In genomic region chr13:59817352-59817751, GRCm38 (mm10) we compare ENCODE assay signal across 29 mouse cellular contexts. TPM values are rescaled to one million over a fixed set of nuclear protein-coding genes. Genes with fewer than 3 reads are reported as not detected.
"Had no signal": no experiment of that assay in that cellular context is flagged by ENCODE, and none has a peak within 500 bp of the region (broad histone marks: within the 10 kb centered on the region; RNA-seq: fewer than 3 reads in every experiment).

No protein-coding gene starts in this region.

- DNase-seq: kidney, adult 2 months; kidney, postnatal 25 days; left cerebral cortex, postnatal 4 days; lung, adult 2 months; lung, postnatal 14 days; midbrain, embryonic 14.5 days; right cerebral cortex, postnatal 14 days; right cerebral cortex, postnatal 4 days; thymus, postnatal 25 days had no signal

- H3K27me3 ChIP-seq: limb, embryonic 12.5 days; limb, embryonic 15.5 days had no signal

- H3K9me3 ChIP-seq: limb, embryonic 12.5 days; limb, embryonic 15.5 days had no signal

- ATAC-seq: intestine, embryonic 16.5 days had no signal

- H3K4me3 ChIP-seq: layer of hippocampus, adult 2 months; limb, embryonic 12.5 days; limb, embryonic 15.5 days had no signal

- H3K27ac ChIP-seq: kidney, postnatal 0 days; layer of hippocampus, adult 2 months; limb, embryonic 12.5 days; limb, embryonic 15.5 days; stomach, postnatal 0 days had no signal

- H3K4me2 ChIP-seq: limb, embryonic 12.5 days; limb, embryonic 15.5 days; midbrain, embryonic 11.5 days had no signal

- H3K9ac ChIP-seq: limb, embryonic 12.5 days; limb, embryonic 15.5 days had no signal

RNA-seq across cellular contexts. Expression of gene Gm49354, which starts 35.3 kb away (rescaled TPM):
- total RNA-seq: layer of hippocampus, adult 2 months; layer of hippocampus, postnatal 14 days; left cerebral cortex, adult 8-10 months; left cerebral cortex, postnatal 14 days; left cerebral cortex, postnatal 4 days; megakaryocyte-erythroid progenitor cell, adult 5-6 weeks; midbrain, postnatal 0 days had no signal
- polyA plus RNA-seq: intestine, embryonic 16.5 days; kidney, adult 2 months; kidney, embryonic 14.5 days; kidney, postnatal 0 days; large intestine, adult 2 months; limb, embryonic 12.5 days; limb, embryonic 15.5 days; lung, adult 2 months; lung, embryonic 16.5 days; macrophage; midbrain, embryonic 11.5 days; midbrain, embryonic 14.5 days; midbrain, postnatal 0 days; neural tube, embryonic 11.5 days; neural tube, embryonic 14.5 days; stomach, embryonic 14.5 days; stomach, postnatal 0 days; thymus, postnatal 0 days had no signal
